Mouse (Mus musculus) bone marrow macrophage, adult 2 months (primary cell): ENCODE measurements around the gene 1700020N01Rik.

ENCODE experiments used
- CTCF ChIP-seq: IDR thresholded peaks from 2 replicates; pipeline ENCODE4 v1.5.1; 2012; ENCODE audit warnings: low read depth, mild to moderate bottlenecking, low read length, moderate library complexity
- POLR2A ChIP-seq: IDR thresholded peaks from 2 replicates; pipeline ENCODE4 v1.6.1; 2012; ENCODE audit warnings: mild to moderate bottlenecking, low read depth, low read length, borderline replicate concordance

- no peak for TF ChIP-seq CTCF
- TF ChIP-seq POLR2A, result no peak
Observed at GRCm38 (mm10) chr10:21651388-21651787, 58.4 kb downstream of the 1700020N01Rik start.
